In the genomic region with DNA sequence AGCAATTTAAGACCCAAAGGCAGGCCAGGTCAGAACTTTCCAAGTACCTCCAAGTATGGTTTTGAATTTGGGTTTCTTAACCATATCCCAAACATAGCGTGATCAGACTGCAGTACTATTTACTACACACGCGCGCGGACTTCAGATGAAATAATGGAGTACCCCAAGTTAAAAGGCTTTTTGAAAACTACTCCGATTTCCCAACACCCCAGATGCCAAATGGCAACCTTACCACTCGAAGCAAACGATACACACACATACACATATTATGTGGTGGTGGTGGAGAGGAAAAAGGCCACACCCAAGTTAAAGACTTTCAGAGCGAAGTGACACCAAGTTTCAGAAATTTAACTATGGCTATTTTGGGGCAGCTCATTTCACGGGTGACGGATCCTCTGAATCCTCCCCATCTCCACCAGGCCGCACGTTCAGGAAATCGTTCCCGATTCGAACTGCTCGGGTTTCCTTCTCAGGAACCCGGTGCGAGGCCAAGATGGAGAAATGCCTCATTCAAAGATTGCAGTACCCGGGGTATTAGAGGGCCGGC, we compare ENCODE assay signal across 8 mouse cellular contexts. TPM values are rescaled to one million over a fixed set of nuclear protein-coding genes. Genes with fewer than 3 reads are reported as not detected.
DNase-seq lines count a peak whose midpoint lies in the region; ATAC-seq and TF ChIP-seq lines count a peak whose summit lies in the region.

No protein-coding gene starts in this region.

- no peaks in the 10 kb centered on the region for H3K36me3 ChIP-seq in kidney, postnatal 0 days (ENCODE audit: insufficient read depth, low read length)
- H3K36me3 ChIP-seq in erythroblast, embryonic 14.5 days (ENCODE audit: control insufficient read depth): peaks cover 4% of the 10 kb centered on the region
- peaks cover 4% of the 10 kb centered on the region; the same call in 1 of the 2 replicates for H3K36me3 ChIP-seq in limb, embryonic 10.5 days
- H3K36me3 ChIP-seq in neural tube, embryonic 12.5 days: no peaks in the 10 kb centered on the region

- no peak for TF ChIP-seq CTCF in kidney, postnatal 0 days (IDR thresholded peaks at IDR 0.05; ENCODE audit: low read depth)

- H3K4me2 ChIP-seq in kidney, postnatal 0 days (ENCODE audit: low read length): peak overlapping the region; percentile 79
- peak overlapping the region; percentile 73 for H3K4me2 ChIP-seq in neural tube, embryonic 12.5 days (replicated peaks)

- H3K27me3 ChIP-seq in kidney, postnatal 0 days (ENCODE audit: insufficient read depth, low read length): no peaks in the 10 kb centered on the region
- no peaks in the 10 kb centered on the region for H3K27me3 ChIP-seq in erythroblast, embryonic 14.5 days (ENCODE audit: control insufficient read depth)
- H3K27me3 ChIP-seq in limb, embryonic 10.5 days (ENCODE audit: low read depth, poor library complexity, severe bottlenecking): no peaks in the 10 kb centered on the region
- H3K27me3 ChIP-seq in neural tube, embryonic 12.5 days (replicated peaks): no peaks in the 10 kb centered on the region

- ATAC-seq in kidney, postnatal 0 days (replicated peaks; ENCODE audit: low FRiP score, low read depth): no peak
- no peak for ATAC-seq in neural tube, embryonic 12.5 days (ENCODE audit: low FRiP score, low read depth)

- H3K9me3 ChIP-seq in kidney, postnatal 0 days (replicated peaks; ENCODE audit: low read length): no peaks in the 10 kb centered on the region
- H3K9me3 ChIP-seq in erythroblast, embryonic 14.5 days (ENCODE audit: control insufficient read depth, low read length): no peaks in the 10 kb centered on the region
- no peaks in the 10 kb centered on the region for H3K9me3 ChIP-seq in limb, embryonic 10.5 days (replicated peaks)
- H3K9me3 ChIP-seq in neural tube, embryonic 12.5 days: no peaks in the 10 kb centered on the region

- 2% methylated on average over 21 of the region's 21 CpGs for WGBS in kidney, postnatal 0 days
- 8% methylated on average over 21 of the region's 21 CpGs for WGBS in limb, embryonic 10.5 days
- WGBS in neural tube, embryonic 12.5 days: 5% methylated on average over 21 of the region's 21 CpGs

- peak; percentile 34 for DNase-seq in kidney, postnatal 0 days (ENCODE audit: low spot score)
- DNase-seq in kidney, postnatal 36 days: no peak
- DNase-seq in MN1 (ENCODE audit: low spot score): peak; percentile 11
- no peak for DNase-seq in limb, embryonic 10.5 days (ENCODE audit: low spot score)
- DNase-seq in cerebellum, adult 9-11 months: no peak
- no peak for DNase-seq in right cerebral cortex, postnatal 36 days (ENCODE audit: low spot score in 2 of 2)

- peak overlapping the region; percentile 98 for H3K4me3 ChIP-seq in kidney, postnatal 0 days (replicated peaks; ENCODE audit: low read depth, low read length)
- H3K4me3 ChIP-seq in erythroblast, embryonic 14.5 days (replicated peaks): peak overlapping the region; percentile 91
- peak overlapping the region; percentile 97 for H3K4me3 ChIP-seq in limb, embryonic 10.5 days
- H3K4me3 ChIP-seq in neural tube, embryonic 12.5 days: peak overlapping the region; percentile 92

- no peaks in the 10 kb centered on the region for H3K4me1 ChIP-seq in kidney, postnatal 0 days (replicated peaks; ENCODE audit: insufficient read depth, low read length)
- peaks cover 24% of the 10 kb centered on the region for H3K4me1 ChIP-seq in erythroblast, embryonic 14.5 days (ENCODE audit: control insufficient read depth)
- H3K4me1 ChIP-seq in limb, embryonic 10.5 days: no peaks in the 10 kb centered on the region
- peaks cover 12% of the 10 kb centered on the region for H3K4me1 ChIP-seq in neural tube, embryonic 12.5 days

- peak overlapping the region; percentile 83 for H3K27ac ChIP-seq in kidney, postnatal 0 days
- peak overlapping the region; percentile 93 for H3K27ac ChIP-seq in limb, embryonic 10.5 days
- peak overlapping the region; percentile 37; the same call in 1 of the 2 replicates for H3K27ac ChIP-seq in neural tube, embryonic 12.5 days

- peak overlapping the region; percentile 96 for H3K9ac ChIP-seq in kidney, postnatal 0 days (ENCODE audit: low read depth, low read length)
- H3K9ac ChIP-seq in neural tube, embryonic 12.5 days: peak overlapping the region; percentile 95

RNA-seq across cellular contexts. Expression of a gene that starts 0.9 kb away (rescaled TPM):
- polyA plus RNA-seq in kidney, postnatal 0 days (2015; fragmentation: Nextera tagmentation; extraction: Ambion mirVana): 81.3 and 98.3 TPM in 2 replicates
- 10.4 and 10.8 TPM in 2 replicates for polyA plus RNA-seq in erythroblast, embryonic 14.5 days (2012)
- 141 and 155 TPM in 2 replicates for polyA plus RNA-seq in limb, embryonic 10.5 days (2016; fragmentation: Nextera tagmentation; extraction: Ambion mirVana)
- 156 and 162 TPM in 2 replicates for polyA plus RNA-seq in neural tube, embryonic 12.5 days (2016; fragmentation: Nextera tagmentation; extraction: Ambion mirVana)

Comparison
In these comparisons a context has a peak if more than half of its experiments do, and no peak if none do; other contexts are left out.
1. DNase-seq: peak in kidney, postnatal 0 days (single experiment) and MN1 (single experiment); none in kidney, postnatal 36 days (0 of 2), limb, embryonic 10.5 days (single experiment), cerebellum, adult 9-11 months (single experiment) and right cerebral cortex, postnatal 36 days (0 of 2).
2. H3K27ac ChIP-seq: peak in every context shown above with its lines; median percentile 93 in limb, embryonic 10.5 days; 83 in kidney, postnatal 0 days; 37 in neural tube, embryonic 12.5 days.
3. Peak in every context shown above with its lines, with median percentiles within 50 percentile points of each other: H3K4me3 ChIP-seq.